17 mouse cellular contexts compared by ENCODE assay signal in the genomic region with DNA sequence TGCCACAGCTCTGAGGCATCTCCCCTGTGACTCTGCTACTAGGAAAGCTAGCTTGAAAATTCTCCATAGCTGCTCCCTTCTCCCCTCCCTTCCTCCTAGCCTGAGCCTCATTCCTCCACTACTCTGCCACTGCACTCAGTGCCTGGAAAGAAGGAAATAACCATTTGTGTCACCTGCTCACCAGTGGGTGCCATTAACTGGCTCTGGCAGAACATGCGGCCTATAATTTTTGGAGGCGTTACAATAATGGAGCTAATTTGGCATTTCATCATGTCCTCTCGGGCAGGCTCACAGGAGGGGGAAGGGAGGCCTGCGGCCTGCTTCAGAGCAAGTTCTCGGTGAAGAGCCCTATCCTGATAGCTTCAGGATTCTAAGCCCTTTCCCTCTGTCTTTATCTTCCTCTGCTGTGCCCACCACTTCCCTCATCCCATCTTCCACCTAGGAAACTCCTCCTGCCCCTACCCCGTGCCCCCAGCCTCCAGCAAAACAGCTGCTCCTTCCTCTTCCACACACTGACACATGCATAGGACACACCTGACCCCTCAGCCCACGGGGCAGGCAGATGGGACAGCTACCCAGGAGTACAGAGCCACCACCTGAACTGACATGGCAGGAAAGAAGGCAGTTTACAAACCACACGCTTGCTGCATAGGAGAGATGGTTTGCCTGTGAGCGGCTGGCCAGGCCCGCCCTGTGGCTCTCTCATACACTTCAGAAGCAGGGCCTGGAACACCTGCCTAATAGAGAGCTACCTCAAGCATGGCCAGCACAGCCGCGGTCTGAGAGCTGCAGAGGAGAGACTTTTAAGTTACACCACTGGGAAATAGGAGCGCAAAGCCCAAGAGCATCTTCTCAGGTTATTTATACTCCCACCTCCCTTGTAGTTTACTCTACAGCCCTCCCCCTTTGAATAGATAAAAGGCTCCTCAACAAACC. TPM values are rescaled to one million over a fixed set of nuclear protein-coding genes. Genes with fewer than 3 reads are reported as not detected.
A peak's percentile ranks its signal among the peaks of the same experiment; 100 is the strongest.
DNase-seq lines count a peak whose midpoint lies in the region; ATAC-seq and TF ChIP-seq lines count a peak whose summit lies in the region.
"Had no signal": no experiment of that assay in that cellular context is flagged by ENCODE, and none has a peak within 500 bp of the region (broad histone marks: within the 10 kb centered on the region; RNA-seq: fewer than 3 reads in every experiment).

No protein-coding gene starts in this region.

- DNase-seq in layer of hippocampus, adult 18-20 months (ENCODE audit: low spot score in 2 of 2), result peak; percentile 18 to 23
- no peak for DNase-seq in layer of hippocampus, postnatal 10 days (ENCODE audit: low spot score in 2 of 2)
- peak; percentile 58 for DNase-seq in cerebellum, adult 11 months
- peak; percentile 88 for DNase-seq in cerebellum, adult 9-10 months
- DNase-seq in hindbrain, postnatal 0 days (ENCODE audit: low spot score), result no peak
- no peak for DNase-seq in urinary bladder, postnatal 4 days (ENCODE audit: low spot score in 2 of 2)
- DNase-seq: gastrocnemius, adult 2 months; kidney, postnatal 10 days had no signal

- no peaks in the 10 kb centered on the region for H3K27me3 ChIP-seq in hindbrain, postnatal 0 days (ENCODE audit: insufficient read depth, low read length)
- H3K27me3 ChIP-seq in midbrain, embryonic 15.5 days (replicated peaks), result no peaks in the 10 kb centered on the region
- H3K27me3 ChIP-seq: limb, embryonic 13.5 days; midbrain, embryonic 12.5 days; neural tube, embryonic 12.5 days had no signal

- ATAC-seq in hindbrain, postnatal 0 days, result peak; percentile 56; the same call in 1 of the 2 replicates
- ATAC-seq in midbrain, embryonic 15.5 days (replicated peaks), result no peak
- ATAC-seq: intestine, embryonic 16.5 days had no signal

- no peak overlapping the region for H3K9ac ChIP-seq in hindbrain, postnatal 0 days (replicated peaks; ENCODE audit: low read length)
- no peak overlapping the region for H3K9ac ChIP-seq in midbrain, embryonic 15.5 days
- H3K9ac ChIP-seq: limb, embryonic 13.5 days; midbrain, embryonic 12.5 days; neural tube, embryonic 12.5 days had no signal

- no peak overlapping the region for H3K4me2 ChIP-seq in hindbrain, postnatal 0 days (ENCODE audit: low read depth, low read length)
- H3K4me2 ChIP-seq in midbrain, embryonic 15.5 days, result no peak overlapping the region
- H3K4me2 ChIP-seq: limb, embryonic 13.5 days; midbrain, embryonic 12.5 days; neural tube, embryonic 12.5 days had no signal

- no peaks in the 10 kb centered on the region for H3K4me1 ChIP-seq in hindbrain, postnatal 0 days (ENCODE audit: insufficient read depth, low read length)
- peaks cover 4% of the 10 kb centered on the region; the same call in 1 of the 2 replicates for H3K4me1 ChIP-seq in midbrain, embryonic 15.5 days
- H3K4me1 ChIP-seq: heart, embryonic 10.5 days; neural tube, embryonic 12.5 days had no signal

- no peaks in the 10 kb centered on the region for H3K9me3 ChIP-seq in hindbrain, postnatal 0 days (ENCODE audit: low read length)
- no peaks in the 10 kb centered on the region for H3K9me3 ChIP-seq in midbrain, embryonic 15.5 days
- H3K9me3 ChIP-seq: heart, embryonic 10.5 days; limb, embryonic 13.5 days; midbrain, embryonic 12.5 days; neural tube, embryonic 12.5 days had no signal

- TF ChIP-seq CTCF in hindbrain, postnatal 0 days (IDR thresholded peaks at IDR 0.05; ENCODE audit: low read depth), result no peak

- no peak overlapping the region for H3K4me3 ChIP-seq in hindbrain, postnatal 0 days (ENCODE audit: low read length)
- no peak overlapping the region for H3K4me3 ChIP-seq in midbrain, embryonic 15.5 days
- H3K4me3 ChIP-seq: erythroblast, embryonic 14.5 days; gastrocnemius, adult 2 months; heart, embryonic 10.5 days; limb, embryonic 13.5 days; midbrain, embryonic 12.5 days; neural tube, embryonic 12.5 days had no signal

- 71% methylated on average over 13 of the region's 13 CpGs for WGBS in hindbrain, postnatal 0 days
- WGBS in midbrain, embryonic 15.5 days, result 82% methylated on average over 13 of the region's 13 CpGs

- no peaks in the 10 kb centered on the region for H3K36me3 ChIP-seq in hindbrain, postnatal 0 days (ENCODE audit: insufficient read depth, low read length)
- H3K36me3 ChIP-seq in midbrain, embryonic 15.5 days (replicated peaks), result no peaks in the 10 kb centered on the region
- H3K36me3 ChIP-seq: heart, embryonic 10.5 days; limb, embryonic 13.5 days; midbrain, embryonic 12.5 days; neural tube, embryonic 12.5 days had no signal

- no peak overlapping the region for H3K27ac ChIP-seq in hindbrain, postnatal 0 days
- H3K27ac ChIP-seq in midbrain, embryonic 15.5 days, result no peak overlapping the region
- H3K27ac ChIP-seq: gastrocnemius, adult 2 months; heart, embryonic 10.5 days; limb, embryonic 13.5 days; midbrain, embryonic 12.5 days; neural tube, embryonic 12.5 days had no signal

RNA-seq across cellular contexts. Expression of gene Syt6, which starts 31.9 kb away (rescaled TPM):
- total RNA-seq in layer of hippocampus, adult 18-20 months (2021), result 1 to 10 TPM; 6.4 to 8.5 TPM
- total RNA-seq in layer of hippocampus, postnatal 10 days (2021), result 1 to 10 TPM; 6.3 to 8.1 TPM
- total RNA-seq in hindbrain, postnatal 0 days (2014; rRNA removed), result 32.6 and 43.6 TPM in 2 replicates
- 9.1 and 10.1 TPM in 2 replicates for polyA plus RNA-seq in hindbrain, postnatal 0 days (2015; fragmentation: Nextera tagmentation; extraction: Ambion mirVana)
- polyA plus RNA-seq in midbrain, embryonic 15.5 days (2015; fragmentation: Nextera tagmentation; extraction: Ambion mirVana), result 17.1 and 17.4 TPM in 2 replicates
- total RNA-seq: gastrocnemius, adult 2 months; heart, postnatal 25 days had no signal
- polyA plus RNA-seq: erythroblast, embryonic 14.5 days; liver, embryonic 16.5 days had no signal

RNA-seq across cellular contexts. Expression of gene Atg4a-ps, which starts 38.9 kb away (rescaled TPM):
- 1 to 10 TPM in 1 of 2 experiments, under 1 TPM in 1; 0.18 to 1.2 TPM for total RNA-seq in layer of hippocampus, adult 18-20 months (2021)
- 1 to 10 TPM in 1 of 2 experiments, not detected in 1; 2.2 TPM for total RNA-seq in layer of hippocampus, postnatal 10 days (2021)
- 0.16 TPM in 1 of 2 replicates, not detected in the other for total RNA-seq in hindbrain, postnatal 0 days (2014; rRNA removed)
- polyA plus RNA-seq in hindbrain, postnatal 0 days (2015; fragmentation: Nextera tagmentation; extraction: Ambion mirVana), result 0.10 and 0.26 TPM in 2 replicates
- not detected in 2 replicates for polyA plus RNA-seq in midbrain, embryonic 15.5 days (2015; fragmentation: Nextera tagmentation; extraction: Ambion mirVana)
- polyA plus RNA-seq: erythroblast, embryonic 14.5 days; neural tube, embryonic 12.5 days had no signal

Comparison
In these comparisons a context has a peak if more than half of its experiments do, and no peak if none do; other contexts are left out.
1. DNase-seq: peak in layer of hippocampus, adult 18-20 months (2 of 2), cerebellum, adult 11 months (single experiment) and cerebellum, adult 9-10 months (single experiment); none in layer of hippocampus, postnatal 10 days (0 of 2), hindbrain, postnatal 0 days (single experiment) and urinary bladder, postnatal 4 days (0 of 2).